Mouse (Mus musculus) megakaryocyte, adult 5-6 weeks (primary cell): ENCODE results near the gene 6330409D20Rik. TPM values are rescaled to one million over a fixed set of nuclear protein-coding genes. Genes with fewer than 3 reads are reported as not detected.

ENCODE experiments used
- ATAC-seq: 2 replicates; pipeline ENCODE4 v1.8.0; 2016; ENCODE audit warnings: mild to moderate bottlenecking, inconsistent platforms; ENCODE audit not compliant: poor library complexity, severe bottlenecking
- total RNA-seq, 2 experiments: library from RNA; stranded (forward) in 1 of 2; stranded (reverse) in 1 of 2; fragments of 153-499, 151-499 nt in 1 of 2; fragments of 221-1000, 200-1000 nt in 1 of 2; gene quantifications; 2 replicates each; pipeline versions ENCODE4 v1.2.3 to v1.2.4; 2015 to 2017

6330409D20Rik gene
- total RNA-seq, 2 experiments from 2014 or later: not detected

GRCm38 (mm10) chr2:32757056-32757845 is 16.4 kb upstream of the 6330409D20Rik start, which contains the start of gene Tor2a:
Gene Tor2a (plus strand): TSS chr2:32757234.
- peak; percentile 99 for ATAC-seq

- 0 out of 2 replicates have a peak, but pooled peaks have one; percentile 1 for ATAC-seq
Observed at GRCm38 (mm10) chr2:32756674-32757055, 15.8 kb upstream of the 6330409D20Rik start.

- no peak for ATAC-seq
Observed at GRCm38 (mm10) chr2:32752181-32752580, 11.4 kb upstream of the 6330409D20Rik start.

GRCm38 (mm10) chr2:32751665-32752033 is 10.8 kb upstream of the 6330409D20Rik start:
- ATAC-seq: no peak

- ATAC-seq: no peak
Observed at GRCm38 (mm10) chr2:32750887-32751664, 10.3 kb upstream of the 6330409D20Rik start.

- no peak for ATAC-seq
Observed at GRCm38 (mm10) chr2:32750199-32750598, 9.4 kb upstream of the 6330409D20Rik start.

GRCm38 (mm10) chr2:32749082-32749481 is 8.3 kb upstream of the 6330409D20Rik start:
- ATAC-seq: no peak

- ATAC-seq: 0 out of 2 replicates have a peak, but pooled peaks have one; percentile 43
Observed at GRCm38 (mm10) chr2:32744272-32744982, 3.6 kb upstream of the 6330409D20Rik start.

- no peak for ATAC-seq
Observed at GRCm38 (mm10) chr2:32742173-32742531, 1.3 kb upstream of the 6330409D20Rik start.

- ATAC-seq: no peak
Observed at GRCm38 (mm10) chr2:32741273-32742172, 707 bp upstream of the 6330409D20Rik start.

GRCm38 (mm10) chr2:32739311-32739710 is 1.5 kb downstream of the 6330409D20Rik start:
- ATAC-seq: no peak

GRCm38 (mm10) chr2:32737008-32737407 is 3.8 kb downstream of the 6330409D20Rik start:
- no peak for ATAC-seq

GRCm38 (mm10) chr2:32736306-32736829 is 4.4 kb downstream of the 6330409D20Rik start:
- ATAC-seq: no peak

GRCm38 (mm10) chr2:32734933-32735332 is 5.9 kb downstream of the 6330409D20Rik start:
- no peak for ATAC-seq

GRCm38 (mm10) chr2:32734480-32734879 is 6.3 kb downstream of the 6330409D20Rik start:
- ATAC-seq: no peak

- ATAC-seq: no peak
Observed at GRCm38 (mm10) chr2:32732695-32733094, 8.1 kb downstream of the 6330409D20Rik start.

- no peak for ATAC-seq
Observed at GRCm38 (mm10) chr2:32731911-32732310, 8.9 kb downstream of the 6330409D20Rik start.

- ATAC-seq: no peak
Observed at GRCm38 (mm10) chr2:32730854-32731253, 10.0 kb downstream of the 6330409D20Rik start.

GRCm38 (mm10) chr2:32729547-32729946 is 11.3 kb downstream of the 6330409D20Rik start:
- no peak for ATAC-seq

- no peak for ATAC-seq
Observed at GRCm38 (mm10) chr2:32728463-32728862, 12.4 kb downstream of the 6330409D20Rik start.
